Mouse (Mus musculus) liver, embryonic 16.5 days (tissue): ENCODE results near the gene Elmo1. TPM values are rescaled to one million over a fixed set of nuclear protein-coding genes. Genes with fewer than 3 reads are reported as not detected.
A peak's percentile ranks its signal among the peaks of the same experiment; 100 is the strongest.

ENCODE experiments used
- ATAC-seq: fragments of 200-750 bp; cut with Nextera tagmentation; 2 replicates; pipeline ENCODE4 v1.8.0; 2017; ENCODE audit warnings: low read depth, mild to moderate bottlenecking, moderate number of reproducible peaks, moderate library complexity
- H3K27ac ChIP-seq: fragments of 300-500 bp; sonication (generic); 2 replicates; pipeline ENCODE4 v1.5.1; 2014; ENCODE audit warnings: mild to moderate bottlenecking, low read length
- H3K27me3 ChIP-seq: fragments of 300-500 bp; sonication (generic); 2 replicates; pipeline ENCODE4 v1.6.1; 2014; ENCODE audit warnings: low read depth, low read length, mixed read lengths; ENCODE audit not compliant: control insufficient read depth, insufficient read depth
- H3K36me3 ChIP-seq: fragments of 300-500 bp; sonication (generic); 2 replicates; pipeline ENCODE4 v1.6.1; 2014; ENCODE audit warnings: mild to moderate bottlenecking; ENCODE audit not compliant: control insufficient read depth, insufficient read depth
- H3K4me1 ChIP-seq: fragments of 300-500 bp; sonication (generic); 2 replicates; pipeline ENCODE4 v1.6.1; 2014; ENCODE audit warnings: low read depth, low read length, mixed read lengths; ENCODE audit not compliant: control insufficient read depth
- H3K4me2 ChIP-seq: fragments of 300-500 bp; sonication (generic); 2 replicates; pipeline ENCODE4 v1.6.1; 2014; ENCODE audit warnings: low read depth, low read length, mixed read lengths
- H3K4me3 ChIP-seq: fragments of 300-500 bp; sonication (generic); 2 replicates; pipeline ENCODE4 v1.5.1; 2014; ENCODE audit warnings: low read depth, mild to moderate bottlenecking, low read length
- H3K9ac ChIP-seq: fragments of 300-500 bp; sonication (generic); 2 replicates; pipeline ENCODE4 v1.6.1; 2014; ENCODE audit warnings: low read depth, low read length
- H3K9me3 ChIP-seq: fragments of 300-500 bp; sonication (generic); replicated peaks from 2 replicates; pipeline ENCODE4 v1.6.1; 2016; ENCODE audit warnings: low read length; ENCODE audit not compliant: control insufficient read depth
- WGBS: fragments of 180-500 bp; shearing (Covaris S2); extraction: QIAGEN DNeasy Blood & Tissue Kit; methylation state at CpG from one replicate; pipeline ENCODE4 v1.1.7; 2014; ENCODE audit not compliant: insufficient replicate concordance; 5-methylcytosine and 5-hydroxymethylcytosine counted together
- polyA plus RNA-seq: library from polyadenylated mRNA; unstranded; fragments of >200 nt; fragmentation: Nextera tagmentation; extraction: Ambion mirVana; gene quantifications from 2 replicates; pipeline ENCODE4 v1.2.1, GENCODE M21; 2015

The Elmo1 gene
- polyA plus RNA-seq, 1 experiment from 2014 or later: 5.8 TPM

- H3K9ac ChIP-seq: no peak overlapping the region
- H3K4me1 ChIP-seq: peaks cover 15% of the 10 kb centered on the region
- no peak overlapping the region for H3K27ac ChIP-seq
- no peak for ATAC-seq
- no peak overlapping the region for H3K4me2 ChIP-seq
- no peaks in the 10 kb centered on the region for H3K36me3 ChIP-seq
- no peak overlapping the region for H3K4me3 ChIP-seq
- no peaks in the 10 kb centered on the region for H3K9me3 ChIP-seq
- WGBS: 27% methylated on average over 4 of the region's 4 CpGs
- H3K27me3 ChIP-seq: peaks cover 13% of the 10 kb centered on the region
Measured at GRCm38 (mm10) chr13:20181321-20181720, 90.9 kb downstream of the Elmo1 start.

GRCm38 (mm10) chr13:20182239-20182825 is 91.9 kb downstream of the Elmo1 start:
- Histone ChIP-seq H3K9me3 (no peaks in the 10 kb centered on the region), H3K27me3 (peaks cover 13% of the 10 kb centered on the region), H3K4me2 (no peak overlapping the region), H3K27ac (no peak overlapping the region), H3K4me3 (no peak overlapping the region), H3K4me1 (peaks cover 15% of the 10 kb centered on the region), H3K9ac (no peak overlapping the region), H3K36me3 (no peaks in the 10 kb centered on the region)
- WGBS: 61% methylated on average over 6 of the region's 6 CpGs
- no peak for ATAC-seq

GRCm38 (mm10) chr13:20183512-20184238 is 93.3 kb downstream of the Elmo1 start:
- peaks cover 13% of the 10 kb centered on the region for H3K27me3 ChIP-seq
- no peak overlapping the region for H3K9ac ChIP-seq
- H3K4me1 ChIP-seq: peaks cover 19% of the 10 kb centered on the region
- WGBS: 11% methylated on average over 9 of the region's 9 CpGs
- no peak overlapping the region for H3K27ac ChIP-seq
- H3K4me2 ChIP-seq: no peak overlapping the region
- ATAC-seq: no peak
- no peak overlapping the region for H3K4me3 ChIP-seq
- H3K36me3 ChIP-seq: no peaks in the 10 kb centered on the region
- no peaks in the 10 kb centered on the region for H3K9me3 ChIP-seq

GRCm38 (mm10) chr13:20184239-20185033 is 94.0 kb downstream of the Elmo1 start:
- no peaks in the 10 kb centered on the region for H3K36me3 ChIP-seq
- ATAC-seq: peak; percentile 22; the same call in 1 of the 2 replicates
- H3K27ac ChIP-seq: peak overlapping the region; percentile 20
- H3K4me1 ChIP-seq: peaks cover 19% of the 10 kb centered on the region
- H3K27me3 ChIP-seq: peaks cover 13% of the 10 kb centered on the region
- H3K4me2 ChIP-seq: peak overlapping the region; percentile 39
- H3K9ac ChIP-seq: no peak overlapping the region
- H3K4me3 ChIP-seq: peak overlapping the region; percentile 39; the same call in 1 of the 2 replicates
- H3K9me3 ChIP-seq: no peaks in the 10 kb centered on the region
- WGBS: 12% methylated on average over 13 of the region's 13 CpGs

- Histone ChIP-seq H3K9me3 (no peaks in the 10 kb centered on the region), H3K9ac (no peak overlapping the region), H3K27me3 (peaks cover 13% of the 10 kb centered on the region), H3K36me3 (no peaks in the 10 kb centered on the region), H3K4me1 (peaks cover 19% of the 10 kb centered on the region), H3K27ac (peak overlapping the region; percentile 20), H3K4me3 (peak overlapping the region; percentile 39), H3K4me2 (peak overlapping the region; percentile 39)
- no peak for ATAC-seq
- WGBS: 23% methylated on average over 20 of the region's 20 CpGs
Measured at GRCm38 (mm10) chr13:20185034-20185846, 94.8 kb downstream of the Elmo1 start.

GRCm38 (mm10) chr13:20185847-20186213 is 95.4 kb downstream of the Elmo1 start:
- peaks cover 13% of the 10 kb centered on the region for H3K27me3 ChIP-seq
- H3K9me3 ChIP-seq: no peaks in the 10 kb centered on the region
- no peak overlapping the region for H3K4me3 ChIP-seq
- no peak for ATAC-seq
- H3K4me1 ChIP-seq: peaks cover 19% of the 10 kb centered on the region
- 54% methylated on average over 4 of the region's 4 CpGs for WGBS
- H3K4me2 ChIP-seq: peak overlapping the region; percentile 39; the same call in 1 of the 2 replicates
- H3K27ac ChIP-seq: no peak overlapping the region
- H3K36me3 ChIP-seq: no peaks in the 10 kb centered on the region
- no peak overlapping the region for H3K9ac ChIP-seq

GRCm38 (mm10) chr13:20187647-20188046 is 97.3 kb downstream of the Elmo1 start:
- Histone ChIP-seq H3K4me3 (no peak overlapping the region), H3K4me1 (peaks cover 19% of the 10 kb centered on the region), H3K9ac (no peak overlapping the region), H3K36me3 (no peaks in the 10 kb centered on the region), H3K27ac (no peak overlapping the region), H3K4me2 (no peak overlapping the region), H3K9me3 (no peaks in the 10 kb centered on the region), H3K27me3 (peaks cover 13% of the 10 kb centered on the region)
- 38% methylated on average over 2 of the region's 2 CpGs for WGBS
- no peak for ATAC-seq

- ATAC-seq: no peak
- Histone ChIP-seq H3K27ac (no peak overlapping the region), H3K4me1 (peaks cover 3% of the 10 kb centered on the region), H3K27me3 (no peaks in the 10 kb centered on the region), H3K36me3 (no peaks in the 10 kb centered on the region), H3K4me2 (no peak overlapping the region), H3K9me3 (no peaks in the 10 kb centered on the region), H3K4me3 (no peak overlapping the region), H3K9ac (no peak overlapping the region)
- WGBS: 62% methylated on average over 6 of the region's 6 CpGs
Measured at GRCm38 (mm10) chr13:20192009-20192584, 101.7 kb downstream of the Elmo1 start.
